Comparison of ENCODE assay signal across 22 mouse cellular contexts in genomic region chr13:30753441-30753840, GRCm38 (mm10). TPM values are rescaled to one million over a fixed set of nuclear protein-coding genes. Genes with fewer than 3 reads are reported as not detected.
"Had no signal": no experiment of that assay in that cellular context is flagged by ENCODE, and none has a peak within 500 bp of the region (broad histone marks: within the 10 kb centered on the region; RNA-seq: fewer than 3 reads in every experiment).

No protein-coding gene starts in this region.

- H3K36me3 ChIP-seq: heart, embryonic 10.5 days; heart, embryonic 12.5 days; hindbrain, embryonic 10.5 days; hindbrain, embryonic 13.5 days; hindbrain, embryonic 15.5 days; intestine, embryonic 15.5 days; limb, embryonic 12.5 days; liver, embryonic 13.5 days; liver, embryonic 15.5 days had no signal

- DNase-seq: gastrocnemius, adult 2 months; gastrocnemius, postnatal 10 days; gastrocnemius, postnatal 25 days; heart, adult 2 months; heart, postnatal 10 days; heart, postnatal 4 days; kidney, adult 18-20 months; kidney, adult 8-10 months; kidney, postnatal 10 days; kidney, postnatal 25 days; kidney, postnatal 4 days; liver; liver, embryonic 13.5 days had no signal

RNA-seq across cellular contexts. Expression of gene Irf4, which starts 4.4 kb away (rescaled TPM):
- total RNA-seq: hindbrain, postnatal 0 days had no signal
